Comparison of ENCODE assay signal across 18 mouse cellular contexts in genomic region chr5:52904671-52905070, GRCm38 (mm10).
DNase-seq lines count a peak whose midpoint lies in the region; ATAC-seq and TF ChIP-seq lines count a peak whose summit lies in the region.
"Had no signal": no experiment of that assay in that cellular context is flagged by ENCODE, and none has a peak within 500 bp of the region (broad histone marks: within the 10 kb centered on the region; RNA-seq: fewer than 3 reads in every experiment).

No protein-coding gene starts in this region.

- WGBS in kidney, embryonic 14.5 days, result 12% methylated on average over 6 of the region's 6 CpGs
- 44% methylated on average over 6 of the region's 6 CpGs for WGBS in midbrain, postnatal 0 days
- WGBS in midbrain, embryonic 15.5 days, result 42% methylated on average over 6 of the region's 6 CpGs
- 20% methylated on average over 6 of the region's 6 CpGs for WGBS in embryonic facial prominence, embryonic 10.5 days
- 20% methylated on average over 6 of the region's 6 CpGs for WGBS in limb, embryonic 11.5 days

- no peaks in the 10 kb centered on the region; the same call in 1 of the 2 replicates for H3K4me1 ChIP-seq in kidney, embryonic 14.5 days (ENCODE audit: control insufficient read depth, insufficient read depth, low read length)
- H3K4me1 ChIP-seq in midbrain, postnatal 0 days (ENCODE audit: insufficient read depth, low read length), result no peaks in the 10 kb centered on the region
- H3K4me1 ChIP-seq in midbrain, embryonic 15.5 days, result no peaks in the 10 kb centered on the region
- H3K4me1 ChIP-seq in embryonic facial prominence, embryonic 10.5 days, result peaks cover 18% of the 10 kb centered on the region
- 0 out of 2 replicates have a peak, but pooled peaks cover 2% of the 10 kb centered on the region for H3K4me1 ChIP-seq in limb, embryonic 11.5 days (ENCODE audit: control insufficient read depth, insufficient read depth, low read length)
- H3K4me1 ChIP-seq: midbrain, embryonic 12.5 days; neural tube, embryonic 13.5 days; stomach, embryonic 15.5 days had no signal

- no peak overlapping the region for H3K4me3 ChIP-seq in kidney, embryonic 14.5 days (ENCODE audit: low read length)
- no peak overlapping the region for H3K4me3 ChIP-seq in midbrain, postnatal 0 days (ENCODE audit: low read depth, low read length)
- no peak overlapping the region for H3K4me3 ChIP-seq in midbrain, embryonic 15.5 days
- no peak overlapping the region for H3K4me3 ChIP-seq in embryonic facial prominence, embryonic 10.5 days
- H3K4me3 ChIP-seq in limb, embryonic 11.5 days (ENCODE audit: low read depth, low read length), result no peak overlapping the region
- H3K4me3 ChIP-seq: midbrain, embryonic 12.5 days; neural tube, embryonic 13.5 days; stomach, embryonic 15.5 days had no signal

- no peaks in the 10 kb centered on the region for H3K36me3 ChIP-seq in kidney, embryonic 14.5 days (ENCODE audit: control insufficient read depth, insufficient read depth, low read length)
- H3K36me3 ChIP-seq in midbrain, postnatal 0 days (ENCODE audit: insufficient read depth, low read length), result no peaks in the 10 kb centered on the region
- no peaks in the 10 kb centered on the region for H3K36me3 ChIP-seq in midbrain, embryonic 15.5 days (replicated peaks)
- H3K36me3 ChIP-seq in embryonic facial prominence, embryonic 10.5 days (replicated peaks), result no peaks in the 10 kb centered on the region
- no peaks in the 10 kb centered on the region for H3K36me3 ChIP-seq in limb, embryonic 11.5 days (ENCODE audit: control insufficient read depth, insufficient read depth, low read length)
- H3K36me3 ChIP-seq: midbrain, embryonic 12.5 days; neural tube, embryonic 13.5 days; stomach, embryonic 15.5 days had no signal

- no peak for TF ChIP-seq CTCF in midbrain, postnatal 0 days (IDR thresholded peaks at IDR 0.05)

- intact Hi-C loops in heart, postnatal 36 days (cut with DNase I), result no loop called here

- H3K27ac ChIP-seq in kidney, embryonic 14.5 days (ENCODE audit: low read depth, low read length), result no peak overlapping the region
- H3K27ac ChIP-seq in midbrain, postnatal 0 days (ENCODE audit: low read depth, low read length), result no peak overlapping the region
- H3K27ac ChIP-seq in midbrain, embryonic 15.5 days, result no peak overlapping the region
- H3K27ac ChIP-seq in embryonic facial prominence, embryonic 10.5 days (replicated peaks), result peak overlapping the region; percentile 75
- no peak overlapping the region for H3K27ac ChIP-seq in limb, embryonic 11.5 days (replicated peaks; ENCODE audit: low read depth, low read length)
- H3K27ac ChIP-seq: midbrain, embryonic 12.5 days; neural tube, embryonic 13.5 days; stomach, embryonic 15.5 days had no signal

- no peak for DNase-seq in kidney, postnatal 25 days
- peak; percentile 16 for DNase-seq in midbrain, postnatal 0 days (ENCODE audit: low spot score)
- DNase-seq in embryonic facial prominence, embryonic 10.5 days (ENCODE audit: low spot score), result peak; percentile 52
- DNase-seq in limb, embryonic 11.5 days (ENCODE audit: low spot score), result peak; percentile 51
- DNase-seq in T-cell, adult 2 months (ENCODE audit: low spot score), result no peak
- DNase-seq in heart, postnatal 36 days, result no peak
- DNase-seq: cerebellum, adult 9-10 months; gastrocnemius, postnatal 36 days; liver; retina, postnatal 1 day; thymus, postnatal 25 days had no signal

- H3K27me3 ChIP-seq in kidney, embryonic 14.5 days (ENCODE audit: control insufficient read depth, insufficient read depth, low read length), result no peaks in the 10 kb centered on the region
- no peaks in the 10 kb centered on the region for H3K27me3 ChIP-seq in midbrain, postnatal 0 days (ENCODE audit: insufficient read depth, low read length)
- no peaks in the 10 kb centered on the region for H3K27me3 ChIP-seq in midbrain, embryonic 15.5 days (replicated peaks)
- no peaks in the 10 kb centered on the region for H3K27me3 ChIP-seq in embryonic facial prominence, embryonic 10.5 days (replicated peaks; ENCODE audit: low read depth, poor library complexity, severe bottlenecking)
- H3K27me3 ChIP-seq in limb, embryonic 11.5 days (ENCODE audit: control insufficient read depth, insufficient read depth, low read length), result no peaks in the 10 kb centered on the region
- H3K27me3 ChIP-seq: CH12.LX; midbrain, embryonic 12.5 days; neural tube, embryonic 13.5 days; stomach, embryonic 15.5 days had no signal

- peak; percentile 39; the same call in 1 of the 2 replicates for ATAC-seq in kidney, embryonic 14.5 days (ENCODE audit: low FRiP score, low TSS enrichment)
- ATAC-seq in midbrain, postnatal 0 days (ENCODE audit: low FRiP score), result no peak
- no peak for ATAC-seq in midbrain, embryonic 15.5 days (replicated peaks)
- no peak for ATAC-seq in limb, embryonic 11.5 days (ENCODE audit: insufficient number of reproducible peaks, low FRiP score, low TSS enrichment, low read depth)
- ATAC-seq: intestine, embryonic 16.5 days had no signal

- no peak overlapping the region for H3K4me2 ChIP-seq in kidney, embryonic 14.5 days (replicated peaks; ENCODE audit: low read depth, low read length)
- H3K4me2 ChIP-seq in midbrain, postnatal 0 days (ENCODE audit: low read depth, low read length, poor library complexity, severe bottlenecking), result no peak overlapping the region
- no peak overlapping the region for H3K4me2 ChIP-seq in midbrain, embryonic 15.5 days
- H3K4me2 ChIP-seq in limb, embryonic 11.5 days (ENCODE audit: low read depth, severe bottlenecking), result no peak overlapping the region
- H3K4me2 ChIP-seq: midbrain, embryonic 12.5 days; neural tube, embryonic 13.5 days; stomach, embryonic 15.5 days had no signal

- H3K9me3 ChIP-seq in kidney, embryonic 14.5 days (ENCODE audit: control insufficient read depth, low read length), result no peaks in the 10 kb centered on the region
- no peaks in the 10 kb centered on the region for H3K9me3 ChIP-seq in midbrain, postnatal 0 days (ENCODE audit: low read length)
- H3K9me3 ChIP-seq in midbrain, embryonic 15.5 days, result no peaks in the 10 kb centered on the region
- no peaks in the 10 kb centered on the region for H3K9me3 ChIP-seq in embryonic facial prominence, embryonic 10.5 days
- no peaks in the 10 kb centered on the region; the same call in 1 of the 2 replicates for H3K9me3 ChIP-seq in limb, embryonic 11.5 days (ENCODE audit: control insufficient read depth, low read length)
- H3K9me3 ChIP-seq: midbrain, embryonic 12.5 days; neural tube, embryonic 13.5 days; stomach, embryonic 15.5 days had no signal

- H3K9ac ChIP-seq in kidney, embryonic 14.5 days (ENCODE audit: low read depth, low read length), result no peak overlapping the region
- no peak overlapping the region for H3K9ac ChIP-seq in midbrain, postnatal 0 days (replicated peaks; ENCODE audit: low read length, poor library complexity, severe bottlenecking)
- H3K9ac ChIP-seq in midbrain, embryonic 15.5 days, result no peak overlapping the region
- no peak overlapping the region for H3K9ac ChIP-seq in limb, embryonic 11.5 days (ENCODE audit: low read length)
- H3K9ac ChIP-seq: midbrain, embryonic 12.5 days; neural tube, embryonic 13.5 days; stomach, embryonic 15.5 days had no signal

Comparison
In these comparisons a context has a peak if more than half of its experiments do, and no peak if none do; other contexts are left out.
1. DNase-seq: peak in midbrain, postnatal 0 days (single experiment), embryonic facial prominence, embryonic 10.5 days (single experiment) and limb, embryonic 11.5 days (single experiment); none in kidney, postnatal 25 days (0 of 2), T-cell, adult 2 months (single experiment) and heart, postnatal 36 days (0 of 2).